Mouse (Mus musculus) bone marrow, adult 2 months (tissue): Measurements from ENCODE around the gene Nup50.

Experiments used
- CTCF ChIP-seq: fragments of 200-500 bp; IDR thresholded peaks from 2 replicates; pipeline ENCODE4 v1.5.1; 2011; ENCODE audit warnings: low read length, control low read depth; ENCODE audit not compliant: control insufficient read depth, insufficient read depth
- POLR2A ChIP-seq: fragments of 200-500 bp; IDR thresholded peaks from 2 replicates; pipeline ENCODE4 v1.6.1; 2011; ENCODE audit warnings: low read depth, mild to moderate bottlenecking, control low read depth, low read length, borderline replicate concordance; ENCODE audit not compliant: control insufficient read depth

- TF ChIP-seq POLR2A (no peak), CTCF (no peak)
Observed at GRCm38 (mm10) chr15:84968534-84968933, 45.3 kb downstream of the Nup50 start.
